Mouse (Mus musculus) forebrain, embryonic 12.5 days (tissue): ENCODE measurements around the gene Rps6kc1. TPM values are rescaled to one million over a fixed set of nuclear protein-coding genes. Genes with fewer than 3 reads are reported as not detected.

Experiments used
- ATAC-seq: fragments of 200-750 bp; cut with Nextera tagmentation; 2 replicates; pipeline ENCODE4 v1.8.0; 2017; ENCODE audit warnings: moderate TSS enrichment; ENCODE audit not compliant: low FRiP score
- H3K27ac ChIP-seq: fragments of 300-500 bp; sonication (generic); 2 replicates; pipeline ENCODE4 v1.5.1; 2016; ENCODE audit warnings: mild to moderate bottlenecking
- H3K27me3 ChIP-seq: fragments of 300-500 bp; sonication (generic); 2 replicates; pipeline ENCODE4 v1.6.1; 2016; ENCODE audit warnings: mild to moderate bottlenecking
- H3K36me3 ChIP-seq: fragments of 300-500 bp; sonication (generic); replicated peaks from 2 replicates; pipeline ENCODE4 v1.6.1; 2016; ENCODE audit warnings: mild to moderate bottlenecking
- H3K4me1 ChIP-seq: fragments of 300-500 bp; sonication (generic); 2 replicates; pipeline ENCODE4 v1.6.1; 2016
- H3K4me2 ChIP-seq: fragments of 300-500 bp; sonication (generic); 2 replicates; pipeline ENCODE4 v1.6.1; 2016; ENCODE audit warnings: mild to moderate bottlenecking, moderate library complexity
- H3K4me3 ChIP-seq: fragments of 300-500 bp; sonication (generic); replicated peaks from 2 replicates; pipeline ENCODE4 v1.5.1; 2016; ENCODE audit warnings: mild to moderate bottlenecking
- H3K9ac ChIP-seq: fragments of 300-500 bp; sonication (generic); 2 replicates; pipeline ENCODE4 v1.6.1; 2016; ENCODE audit warnings: mild to moderate bottlenecking
- H3K9me3 ChIP-seq: fragments of 300-500 bp; sonication (generic); 2 replicates; pipeline ENCODE4 v1.6.1; 2016
- WGBS: fragments of 180-500 bp; shearing (Covaris S2); methylation state at CpG from one replicate; pipeline ENCODE4 v1.1.7; 2016; 5-methylcytosine and 5-hydroxymethylcytosine counted together
- polyA plus RNA-seq: library from polyadenylated mRNA; unstranded; fragments of >200 nt; fragmentation: Nextera tagmentation; extraction: Ambion mirVana; gene quantifications from 2 replicates; pipeline ENCODE4 v1.2.1, GENCODE M21; 2016

Rps6kc1 gene
- polyA plus RNA-seq, 1 experiment from 2014 or later = 22.5 TPM

DNA sequence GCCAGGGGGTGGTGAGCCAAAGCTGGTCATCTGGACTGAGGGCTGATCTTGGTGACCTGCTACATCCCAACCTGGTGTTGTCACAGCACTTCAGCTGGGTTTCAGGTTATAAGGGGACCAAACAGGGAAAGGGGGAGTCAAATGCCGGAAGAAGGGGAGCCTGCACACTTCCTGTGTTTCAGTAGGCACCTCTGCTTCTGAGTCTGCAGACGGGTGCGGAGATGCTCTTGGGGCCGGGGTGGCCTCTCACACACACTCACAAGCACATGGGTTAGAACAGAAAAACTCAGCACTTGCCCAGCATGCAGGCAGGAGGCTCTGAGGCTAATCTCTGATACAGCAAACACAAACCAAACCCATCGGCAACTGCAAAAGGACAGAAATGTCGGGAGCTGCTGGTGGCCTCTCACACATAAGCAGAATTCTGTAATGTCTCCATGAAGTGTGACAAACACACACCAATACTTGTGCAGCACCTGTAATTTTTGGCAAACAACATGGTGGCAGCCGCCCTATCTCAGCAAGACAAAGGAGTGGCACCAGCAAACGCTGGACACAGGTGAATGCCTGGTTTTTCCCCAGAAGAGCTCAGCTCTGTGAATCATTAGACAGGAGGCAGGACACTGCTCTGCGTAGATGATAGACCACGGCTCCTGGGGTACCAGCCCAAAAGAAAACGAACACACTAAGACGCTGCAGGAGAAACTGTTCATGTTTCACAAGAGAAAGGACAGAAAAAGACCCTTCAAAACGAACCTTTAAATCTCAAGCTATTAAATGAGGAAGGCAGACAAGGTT lies 139.3 kb downstream of the Rps6kc1 start:
- H3K36me3 ChIP-seq = peaks cover 17% of the 10 kb centered on the region
- 92% methylated on average over 13 of the region's 13 CpGs for WGBS
- H3K9ac ChIP-seq = no peak overlapping the region
- no peaks in the 10 kb centered on the region for H3K27me3 ChIP-seq
- H3K27ac ChIP-seq = no peak overlapping the region
- no peaks in the 10 kb centered on the region for H3K9me3 ChIP-seq
- no peak overlapping the region for H3K4me3 ChIP-seq
- no peak for ATAC-seq
- H3K4me2 ChIP-seq = no peak overlapping the region
- no peaks in the 10 kb centered on the region for H3K4me1 ChIP-seq

DNA sequence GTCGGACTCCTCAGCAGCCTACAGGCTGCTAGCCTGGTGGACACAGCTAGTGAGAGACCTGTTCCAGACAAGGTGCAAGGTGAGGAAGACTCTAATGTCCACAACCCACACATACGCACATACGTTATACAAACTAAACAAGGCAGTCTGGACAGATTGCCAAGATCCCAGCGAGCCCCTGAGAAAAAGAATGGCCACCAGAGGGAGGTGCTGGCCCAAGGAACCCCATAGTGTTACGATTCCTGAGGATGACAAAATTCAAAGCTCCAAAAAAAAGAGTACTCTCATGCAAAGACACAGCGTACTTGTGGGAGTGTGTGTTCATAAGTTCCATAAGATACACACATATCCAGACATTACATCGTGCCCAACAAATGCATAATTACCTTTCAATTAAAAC lies 141.8 kb downstream of the Rps6kc1 start:
- Histone ChIP-seq H3K4me1 (no peaks in the 10 kb centered on the region), H3K36me3 (peaks cover 7% of the 10 kb centered on the region), H3K9ac (no peak overlapping the region), H3K27me3 (no peaks in the 10 kb centered on the region), H3K4me3 (no peak overlapping the region), H3K4me2 (no peak overlapping the region), H3K27ac (no peak overlapping the region), H3K9me3 (0 out of 2 replicates have a peak, but pooled peaks cover 6% of the 10 kb centered on the region)
- 86% methylated on average over 7 of the region's 7 CpGs for WGBS
- no peak for ATAC-seq

DNA sequence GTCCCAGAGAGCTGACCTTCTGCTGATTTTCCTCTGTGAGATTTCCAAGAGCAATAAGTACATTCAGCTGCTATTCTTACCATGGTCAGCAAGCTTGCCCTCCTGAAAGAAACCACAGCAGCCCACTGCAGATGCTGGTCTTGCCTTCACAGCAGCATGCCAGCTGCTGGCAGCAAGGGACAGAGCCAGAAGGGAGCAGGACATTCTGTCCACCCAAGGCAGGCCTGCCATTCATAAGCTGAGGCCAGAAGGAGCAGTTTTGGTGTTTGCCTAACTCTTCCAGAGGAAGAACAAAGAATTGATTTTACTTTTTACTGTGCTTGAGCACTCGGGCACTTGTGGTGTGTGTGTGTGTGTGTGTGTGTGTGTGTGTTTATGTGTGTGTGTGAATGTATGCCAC lies 143.3 kb downstream of the Rps6kc1 start:
- Histone ChIP-seq H3K4me3 (no peak overlapping the region), H3K27ac (no peak overlapping the region), H3K27me3 (no peaks in the 10 kb centered on the region), H3K9ac (no peak overlapping the region), H3K36me3 (peaks cover 6% of the 10 kb centered on the region), H3K9me3 (0 out of 2 replicates have a peak, but pooled peaks cover 6% of the 10 kb centered on the region), H3K4me1 (no peaks in the 10 kb centered on the region), H3K4me2 (no peak overlapping the region)
- no peak for ATAC-seq
- 63% methylated on average over 1 of the region's 1 CpGs for WGBS

DNA sequence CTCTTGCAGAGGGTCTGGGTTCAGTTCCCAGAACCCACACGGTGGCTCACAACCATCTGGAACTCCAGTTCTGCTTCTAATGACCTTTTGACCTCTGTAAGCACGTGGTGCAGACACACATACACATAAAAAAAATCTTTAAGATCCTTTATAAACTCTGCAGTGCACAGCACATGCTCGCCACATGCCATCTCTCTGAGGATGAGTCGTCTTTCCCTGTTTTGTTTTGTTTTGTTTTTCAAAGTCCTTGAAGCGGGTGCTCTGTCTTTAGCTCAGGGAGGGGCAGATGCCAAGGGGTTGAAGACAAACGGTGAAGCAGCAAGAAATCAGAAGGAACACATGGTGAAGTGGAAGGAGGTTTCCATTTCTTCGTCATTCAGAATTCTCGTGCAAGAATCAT lies 143.9 kb downstream of the Rps6kc1 start:
- H3K36me3 ChIP-seq = no peaks in the 10 kb centered on the region
- ATAC-seq = no peak
- no peaks in the 10 kb centered on the region for H3K27me3 ChIP-seq
- 0 out of 2 replicates have a peak, but pooled peaks cover 6% of the 10 kb centered on the region for H3K9me3 ChIP-seq
- no peak overlapping the region for H3K4me3 ChIP-seq
- H3K9ac ChIP-seq = no peak overlapping the region
- WGBS = 68% methylated on average over 8 of the region's 8 CpGs
- no peak overlapping the region for H3K27ac ChIP-seq
- no peak overlapping the region for H3K4me2 ChIP-seq
- H3K4me1 ChIP-seq = no peaks in the 10 kb centered on the region

DNA sequence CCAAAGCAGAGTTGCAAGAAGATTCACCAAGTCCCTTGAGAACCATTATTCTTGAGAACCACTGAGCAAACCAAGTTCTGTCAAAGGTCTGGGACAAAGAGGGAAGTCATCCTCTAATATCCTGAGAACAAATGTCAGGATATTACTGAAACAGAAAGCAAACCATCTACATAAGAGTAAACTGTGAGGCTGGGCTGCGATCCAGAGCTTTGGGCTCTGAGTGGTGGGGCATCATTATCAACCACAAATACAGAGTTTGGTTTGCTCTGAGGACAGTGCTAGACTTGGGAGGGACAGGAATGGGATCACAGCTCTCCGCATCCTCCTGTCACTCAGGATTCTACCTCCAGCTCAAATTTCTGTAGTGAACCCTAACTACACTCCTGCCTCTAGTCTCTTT lies 144.8 kb downstream of the Rps6kc1 start:
- 0 out of 2 replicates have a peak, but pooled peaks cover 6% of the 10 kb centered on the region for H3K9me3 ChIP-seq
- no peak overlapping the region for H3K4me2 ChIP-seq
- peaks cover 5% of the 10 kb centered on the region; the same call in 1 of the 2 replicates for H3K27me3 ChIP-seq
- no peak overlapping the region for H3K4me3 ChIP-seq
- peaks cover 5% of the 10 kb centered on the region; the same call in 1 of the 2 replicates for H3K4me1 ChIP-seq
- H3K36me3 ChIP-seq = no peaks in the 10 kb centered on the region
- no peak for ATAC-seq
- no peak overlapping the region for H3K27ac ChIP-seq
- no peak overlapping the region for H3K9ac ChIP-seq
- 98% methylated on average over 2 of the region's 2 CpGs for WGBS

DNA sequence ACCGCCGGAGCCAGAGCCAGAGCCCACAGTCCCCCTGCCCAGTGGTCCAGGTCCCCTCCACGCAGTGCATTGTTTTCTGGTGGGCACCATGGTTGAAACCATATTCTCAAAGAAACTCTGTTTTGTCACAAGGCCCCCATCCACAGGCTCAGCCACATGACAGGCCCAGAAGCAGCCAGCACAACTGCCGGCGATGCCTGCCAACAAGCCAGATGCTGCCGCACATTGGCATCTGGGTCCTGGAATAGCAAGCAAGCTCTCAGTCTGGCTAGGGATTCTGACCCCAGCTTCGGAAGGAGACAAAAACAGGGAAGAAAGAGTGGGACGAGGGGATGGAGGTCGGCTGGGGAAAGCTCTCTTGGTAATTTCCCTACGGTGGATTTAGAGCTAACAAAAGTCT lies 147.8 kb downstream of the Rps6kc1 start:
- Histone ChIP-seq H3K36me3 (no peaks in the 10 kb centered on the region), H3K9me3 (0 out of 2 replicates have a peak, but pooled peaks cover 6% of the 10 kb centered on the region), H3K4me3 (no peak overlapping the region), H3K4me2 (no peak overlapping the region), H3K9ac (no peak overlapping the region), H3K4me1 (peaks cover 6% of the 10 kb centered on the region; the same call in 1 of the 2 replicates), H3K27ac (no peak overlapping the region), H3K27me3 (peaks cover 7% of the 10 kb centered on the region; the same call in 1 of the 2 replicates)
- WGBS = 83% methylated on average over 10 of the region's 10 CpGs
- ATAC-seq = no peak

DNA sequence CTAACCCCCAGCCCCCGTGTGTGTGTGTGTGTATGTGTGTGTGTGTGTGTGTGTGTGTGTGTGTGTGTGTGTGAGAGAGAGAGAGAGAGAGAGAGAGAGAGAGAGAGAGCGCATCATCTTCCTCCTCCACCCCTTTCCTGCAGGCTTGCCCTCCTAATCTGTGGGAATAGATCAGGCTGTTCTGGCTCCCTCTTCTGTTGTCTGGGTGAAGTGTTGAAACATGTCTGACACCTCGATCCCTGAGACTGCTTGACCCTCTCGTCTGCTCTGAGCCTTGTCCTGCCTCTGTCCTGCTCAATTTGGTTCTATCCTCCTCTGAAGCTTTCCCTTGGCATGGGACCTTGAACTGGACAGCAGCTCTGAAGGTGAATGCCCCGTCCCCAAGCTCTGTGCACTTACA lies 149.8 kb downstream of the Rps6kc1 start:
- ATAC-seq = no peak
- H3K36me3 ChIP-seq = no peaks in the 10 kb centered on the region
- H3K9me3 ChIP-seq = 0 out of 2 replicates have a peak, but pooled peaks cover 6% of the 10 kb centered on the region
- no peak overlapping the region for H3K4me2 ChIP-seq
- H3K9ac ChIP-seq = no peak overlapping the region
- peaks cover 7% of the 10 kb centered on the region; the same call in 1 of the 2 replicates for H3K27me3 ChIP-seq
- 44% methylated on average over 5 of the region's 5 CpGs for WGBS
- no peak overlapping the region for H3K27ac ChIP-seq
- peaks cover 11% of the 10 kb centered on the region; the same call in 1 of the 2 replicates for H3K4me1 ChIP-seq
- no peak overlapping the region for H3K4me3 ChIP-seq

DNA sequence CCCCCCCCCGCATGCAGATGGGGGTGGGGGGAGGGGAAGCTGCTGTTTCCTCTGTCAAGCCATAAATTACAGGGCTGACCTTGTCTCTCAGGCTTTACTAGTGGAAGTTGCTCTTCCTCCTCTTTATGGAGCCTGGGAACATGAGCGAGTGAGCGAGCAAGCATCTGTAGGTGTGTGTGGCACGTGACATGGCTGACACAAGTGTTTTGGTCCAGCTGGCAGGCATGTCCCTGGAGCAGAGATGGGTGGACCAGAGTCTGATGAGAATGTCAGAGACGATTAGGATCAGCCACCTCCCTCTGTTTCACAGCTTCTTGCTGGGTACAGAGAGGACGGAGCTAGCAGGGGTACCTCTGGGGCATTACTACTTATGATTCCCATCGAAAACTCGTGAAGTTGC lies 153.7 kb downstream of the Rps6kc1 start:
- ATAC-seq = peak; percentile 33; the same call in 1 of the 2 replicates
- Histone ChIP-seq H3K36me3 (no peaks in the 10 kb centered on the region), H3K27me3 (peaks cover 7% of the 10 kb centered on the region; the same call in 1 of the 2 replicates), H3K9ac (no peak overlapping the region), H3K4me1 (peaks cover 12% of the 10 kb centered on the region), H3K4me2 (no peak overlapping the region), H3K4me3 (no peak overlapping the region), H3K27ac (no peak overlapping the region), H3K9me3 (no peaks in the 10 kb centered on the region)
- 80% methylated on average over 8 of the region's 8 CpGs for WGBS

DNA sequence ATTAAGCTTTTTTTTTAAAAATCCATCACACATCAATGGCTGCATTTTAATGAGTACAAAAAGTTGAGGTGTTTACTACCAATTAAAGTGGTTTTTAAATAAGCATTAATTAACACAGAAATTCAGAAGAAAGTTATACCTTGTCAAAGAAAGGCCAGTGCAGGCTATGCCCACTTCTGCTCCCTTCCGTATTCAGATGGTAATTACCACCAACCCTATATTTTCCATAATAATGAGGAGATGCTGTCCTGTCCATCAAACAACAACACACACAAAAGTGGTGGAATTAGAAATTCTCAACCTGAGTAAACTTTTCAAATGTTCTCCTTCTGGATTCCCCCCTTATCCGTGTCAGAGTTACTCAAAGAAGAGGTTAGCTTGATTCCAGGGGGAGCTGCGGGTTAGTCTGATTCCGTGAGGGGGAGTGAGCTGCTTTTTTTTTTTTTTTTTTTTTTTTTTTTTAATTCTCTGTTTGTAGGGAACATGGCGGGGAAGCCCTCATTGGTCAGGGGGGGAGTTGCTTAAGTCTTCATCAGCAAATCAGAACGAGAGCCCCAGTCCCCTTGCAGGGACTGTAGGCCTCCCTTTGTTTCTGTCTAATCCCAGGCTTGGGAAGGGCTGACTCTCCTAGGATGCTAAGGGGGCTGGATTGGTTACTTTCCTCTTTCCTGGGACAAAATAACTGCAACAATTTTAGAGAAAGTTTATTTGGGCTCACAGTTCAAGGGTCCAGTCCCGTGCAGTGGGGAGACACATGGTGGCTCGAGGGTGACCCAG lies 159.6 kb downstream of the Rps6kc1 start:
- ATAC-seq = peak; percentile 93
- Histone ChIP-seq H3K4me2 (peak overlapping the region; percentile 22), H3K4me3 (no peak overlapping the region)

DNA sequence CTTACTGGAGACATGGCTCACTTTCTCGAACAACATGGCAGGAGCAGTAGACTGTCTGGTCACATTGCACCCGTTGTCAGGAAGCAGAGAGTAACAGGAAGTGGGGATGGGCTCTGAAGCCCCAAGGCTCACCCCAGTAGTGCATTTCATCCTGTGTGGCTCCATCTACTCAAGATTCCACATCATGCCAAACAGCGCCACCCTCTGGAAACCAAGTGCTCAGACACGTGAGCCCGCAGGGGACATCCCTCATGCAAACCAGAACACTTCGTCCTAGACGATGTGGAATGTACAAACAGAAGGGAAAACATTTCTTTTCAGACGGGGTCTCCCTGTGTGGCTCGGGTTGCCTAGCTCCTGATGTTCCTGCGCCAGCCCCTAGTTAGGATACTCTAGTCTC lies 162.6 kb downstream of the Rps6kc1 start:
- Histone ChIP-seq H3K4me2 (no peak overlapping the region), H3K27me3 (no peaks in the 10 kb centered on the region), H3K36me3 (no peaks in the 10 kb centered on the region), H3K4me1 (peaks cover 18% of the 10 kb centered on the region), H3K4me3 (no peak overlapping the region), H3K27ac (no peak overlapping the region), H3K9me3 (no peaks in the 10 kb centered on the region), H3K9ac (no peak overlapping the region)
- 87% methylated on average over 10 of the region's 10 CpGs for WGBS
- no peak for ATAC-seq

More for the DNA sequence above, 159.6 kb downstream of the Rps6kc1 start:
- Histone ChIP-seq H3K36me3 (no peaks in the 10 kb centered on the region), H3K9me3 (no peaks in the 10 kb centered on the region), H3K9ac (no peak overlapping the region), H3K27me3 (no peaks in the 10 kb centered on the region), H3K27ac (peak overlapping the region; percentile 88), H3K4me1 (peaks cover 18% of the 10 kb centered on the region)
- WGBS = 14% methylated on average over 8 of the region's 8 CpGs

DNA sequence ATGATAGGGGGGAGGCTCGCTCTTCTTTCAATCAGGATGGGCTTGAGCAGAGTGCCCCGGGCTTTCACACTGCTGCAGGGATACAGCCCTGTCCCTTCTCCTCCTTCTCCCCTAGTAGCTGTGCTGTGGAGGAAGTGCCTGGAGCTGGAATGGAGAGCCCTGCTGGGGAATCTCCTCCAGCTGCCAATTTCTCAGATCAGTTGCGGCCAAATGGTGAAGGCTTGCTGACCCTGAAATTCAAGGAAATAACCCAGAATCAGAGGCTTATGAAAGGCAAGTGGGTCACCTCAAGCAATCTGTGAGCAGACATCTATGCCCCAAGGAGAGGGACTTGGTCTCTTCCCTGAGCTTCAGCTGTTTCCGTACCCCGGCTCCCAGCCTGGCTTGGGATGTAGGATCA lies 170.1 kb downstream of the Rps6kc1 start:
- Histone ChIP-seq H3K27ac (no peak overlapping the region), H3K4me2 (no peak overlapping the region), H3K9ac (no peak overlapping the region), H3K9me3 (no peaks in the 10 kb centered on the region), H3K4me3 (no peak overlapping the region), H3K4me1 (no peaks in the 10 kb centered on the region), H3K27me3 (no peaks in the 10 kb centered on the region), H3K36me3 (no peaks in the 10 kb centered on the region)
- no peak for ATAC-seq
- 82% methylated on average over 5 of the region's 5 CpGs for WGBS

DNA sequence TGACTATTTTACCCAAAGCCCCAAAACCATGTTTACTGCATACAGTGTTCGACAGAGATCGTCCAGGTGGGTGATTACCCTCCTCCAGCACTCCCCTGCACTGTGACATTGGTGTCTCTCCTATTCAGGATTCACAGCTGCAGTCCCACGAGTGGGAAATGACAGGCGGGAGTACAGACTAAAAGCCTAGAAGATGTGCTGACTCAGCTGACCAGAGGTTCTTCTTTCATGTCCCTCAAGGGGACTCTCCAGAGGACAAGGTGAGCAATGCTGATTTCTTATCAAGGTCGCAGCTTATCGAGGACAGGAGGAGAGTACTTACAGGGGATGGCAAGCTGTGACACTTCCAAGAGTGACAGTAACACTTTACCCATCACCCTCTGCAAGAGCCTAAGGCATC lies 178.8 kb downstream of the Rps6kc1 start:
- Histone ChIP-seq H3K4me3 (no peak overlapping the region), H3K9ac (no peak overlapping the region), H3K4me2 (no peak overlapping the region), H3K4me1 (peaks cover 25% of the 10 kb centered on the region), H3K9me3 (no peaks in the 10 kb centered on the region), H3K27me3 (no peaks in the 10 kb centered on the region), H3K27ac (no peak overlapping the region), H3K36me3 (no peaks in the 10 kb centered on the region)
- WGBS = 80% methylated on average over 6 of the region's 6 CpGs
- no peak for ATAC-seq
